Mouse (Mus musculus) urinary bladder, postnatal 25 days (tissue): ENCODE measurements around the gene Fam104a.

ENCODE experiments used
- DNase-seq: peaks from one replicate; pipeline ENCODE4 v3.0.0; 2022; ENCODE audit warnings: low spot score

Fam104a gene

DNA sequence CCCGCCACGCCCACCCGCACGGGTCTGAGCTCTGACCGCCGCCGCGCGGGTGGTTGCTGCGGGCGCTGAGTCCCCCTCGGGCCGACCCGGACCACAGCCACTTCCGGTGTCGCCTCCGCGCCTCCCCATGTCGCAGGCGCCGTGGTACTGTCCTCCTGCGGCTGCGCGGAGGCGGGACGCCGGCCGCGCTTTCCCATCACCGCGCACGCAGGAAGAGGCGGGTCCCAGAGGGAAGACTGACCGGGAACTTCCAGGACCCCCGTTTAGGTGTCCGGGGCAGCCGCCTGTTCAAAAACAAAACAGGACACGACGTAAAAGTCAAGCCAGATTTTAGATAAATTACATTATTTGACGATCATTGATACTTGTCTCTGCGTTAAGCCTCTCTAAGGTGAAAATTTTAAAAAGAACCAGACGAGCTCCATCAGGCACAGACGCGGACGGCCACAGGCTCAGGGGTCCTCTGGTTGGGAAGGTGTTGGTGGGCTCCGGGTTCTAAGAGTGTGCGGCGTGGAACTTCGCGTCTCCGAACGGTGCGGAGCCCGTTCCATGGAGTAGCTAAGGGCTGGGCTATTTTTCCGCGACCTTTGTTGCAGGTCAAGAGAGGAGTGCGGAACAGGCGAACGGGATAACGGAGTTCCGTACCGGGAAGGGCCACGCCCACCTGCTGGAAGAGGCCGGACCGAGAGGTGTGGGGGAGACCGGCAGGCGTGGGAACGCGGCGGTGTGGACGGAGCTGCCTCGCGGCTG, at the start of gene Fam104a, which contains the start of gene D11Wsu47e:
Gene Fam104a (minus strand): TSS at position 199 of the 750 bp plus-strand sequence.
Gene D11Wsu47e (plus strand): TSS at position 456 of the 750 bp plus-strand sequence.
- DNase-seq, result peak; percentile 94

DNA sequence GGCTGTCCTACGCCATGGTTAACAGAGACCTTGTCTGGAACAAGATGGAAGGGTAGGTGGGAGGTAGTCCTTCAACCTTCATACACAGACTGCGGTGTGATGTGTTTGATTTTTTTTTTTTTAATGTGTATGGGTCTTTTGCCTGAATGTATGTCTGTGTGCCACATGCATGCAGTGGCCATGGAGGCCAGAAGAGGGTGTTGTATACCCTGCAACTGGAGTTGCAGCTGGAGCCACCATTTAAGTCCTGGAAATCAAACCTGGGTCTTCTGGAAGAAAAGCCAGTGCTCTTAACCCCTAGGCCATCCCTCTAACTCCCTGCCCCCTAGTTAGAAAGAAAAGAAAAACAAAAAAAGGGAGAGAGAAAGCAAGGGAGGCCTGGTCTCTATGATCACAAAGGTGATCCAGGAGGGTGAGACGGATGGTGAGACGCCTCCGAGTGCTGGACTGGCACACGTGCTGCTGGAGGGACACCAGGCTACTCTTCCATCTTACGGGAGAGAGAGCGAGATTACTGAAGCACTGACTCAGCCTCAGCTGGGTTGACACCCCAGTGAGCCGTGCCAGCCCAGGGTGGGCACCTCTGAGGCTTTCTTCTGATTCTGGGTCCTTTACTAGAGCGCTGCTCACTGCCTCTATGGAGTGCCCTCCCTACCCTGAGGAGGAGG, 48.1 kb upstream of the Fam104a start:
- no peak for DNase-seq

DNA sequence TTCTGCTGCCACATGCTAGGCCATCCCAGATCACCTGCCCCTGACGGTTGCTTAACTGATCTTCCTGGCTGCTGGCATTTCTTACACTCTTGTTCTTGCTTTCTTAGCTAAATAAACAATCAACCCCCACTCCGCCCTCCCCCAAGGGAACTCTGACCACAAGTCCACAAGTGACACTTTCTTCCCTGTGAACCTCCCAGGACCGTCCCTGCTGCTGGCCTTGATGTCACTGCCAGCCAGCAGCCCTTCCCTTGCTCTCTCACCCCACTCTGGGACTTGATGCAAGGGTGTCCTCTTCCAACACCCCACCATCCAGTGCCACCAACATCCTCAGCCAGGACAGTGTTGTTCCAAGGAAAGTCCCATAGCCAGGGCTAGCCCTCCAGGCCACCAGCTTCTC, 46.9 kb upstream of the Fam104a start:
- no peak for DNase-seq

DNA sequence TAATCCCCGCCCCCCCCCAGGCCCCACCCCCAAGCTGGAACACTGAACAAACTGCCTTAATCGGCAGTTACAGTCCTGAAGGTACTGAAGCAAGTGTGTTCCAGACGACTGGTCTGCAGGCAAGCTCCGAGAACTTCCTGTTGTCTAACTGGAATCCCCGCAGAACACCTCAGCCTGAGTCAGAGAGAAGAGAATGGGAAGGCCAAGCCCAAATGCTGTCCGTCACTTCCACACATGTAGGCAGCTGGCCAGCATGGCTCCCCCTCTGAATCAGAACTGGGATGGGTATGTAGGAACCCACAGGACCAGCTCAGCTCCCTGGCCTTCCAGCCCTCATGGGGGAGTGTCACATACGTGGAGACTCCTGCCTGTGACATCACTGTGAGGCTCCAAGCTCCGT, 46.0 kb upstream of the Fam104a start:
- peak; percentile 48 for DNase-seq

DNA sequence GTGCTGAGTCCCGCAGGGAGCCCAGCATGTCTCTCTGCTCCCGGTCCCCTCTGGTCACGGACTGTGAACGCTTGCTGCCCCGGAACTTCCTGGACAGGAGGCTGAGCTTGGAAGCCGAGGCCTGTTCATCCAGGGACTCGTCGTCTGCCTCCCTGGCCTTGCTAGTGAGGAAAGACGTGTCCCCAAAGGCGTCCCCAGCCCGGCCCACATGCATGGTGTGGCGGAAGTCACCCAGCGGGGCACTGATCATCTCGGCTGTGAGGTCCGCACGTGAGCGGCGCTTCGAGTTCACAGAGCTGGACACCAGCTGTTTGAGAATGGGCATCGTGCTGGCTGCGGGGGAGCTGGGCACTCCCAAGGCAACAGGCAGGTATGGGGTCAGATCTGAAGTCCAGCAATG, 45.3 kb upstream of the Fam104a start:
- DNase-seq, result no peak

DNA sequence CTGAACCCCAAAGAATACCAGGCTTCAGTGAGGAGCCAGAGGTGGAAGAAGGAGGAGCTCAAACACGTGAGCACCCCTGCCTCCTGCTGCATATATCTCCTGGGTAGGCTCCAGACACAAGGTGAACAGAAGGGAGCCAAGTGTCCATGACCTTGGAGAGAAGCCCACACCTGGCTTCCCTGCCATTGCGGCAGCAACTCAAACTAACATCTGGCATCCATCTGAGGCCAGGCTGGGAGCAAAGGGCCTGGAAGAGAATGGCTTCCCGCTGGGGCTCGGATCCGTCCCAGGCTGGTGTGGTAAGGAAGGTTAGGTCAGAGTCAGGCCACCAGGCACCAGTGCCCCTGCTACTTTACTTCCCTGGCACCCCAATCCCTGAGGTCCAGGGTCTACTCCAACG, 44.0 kb upstream of the Fam104a start:
- no peak for DNase-seq

DNA sequence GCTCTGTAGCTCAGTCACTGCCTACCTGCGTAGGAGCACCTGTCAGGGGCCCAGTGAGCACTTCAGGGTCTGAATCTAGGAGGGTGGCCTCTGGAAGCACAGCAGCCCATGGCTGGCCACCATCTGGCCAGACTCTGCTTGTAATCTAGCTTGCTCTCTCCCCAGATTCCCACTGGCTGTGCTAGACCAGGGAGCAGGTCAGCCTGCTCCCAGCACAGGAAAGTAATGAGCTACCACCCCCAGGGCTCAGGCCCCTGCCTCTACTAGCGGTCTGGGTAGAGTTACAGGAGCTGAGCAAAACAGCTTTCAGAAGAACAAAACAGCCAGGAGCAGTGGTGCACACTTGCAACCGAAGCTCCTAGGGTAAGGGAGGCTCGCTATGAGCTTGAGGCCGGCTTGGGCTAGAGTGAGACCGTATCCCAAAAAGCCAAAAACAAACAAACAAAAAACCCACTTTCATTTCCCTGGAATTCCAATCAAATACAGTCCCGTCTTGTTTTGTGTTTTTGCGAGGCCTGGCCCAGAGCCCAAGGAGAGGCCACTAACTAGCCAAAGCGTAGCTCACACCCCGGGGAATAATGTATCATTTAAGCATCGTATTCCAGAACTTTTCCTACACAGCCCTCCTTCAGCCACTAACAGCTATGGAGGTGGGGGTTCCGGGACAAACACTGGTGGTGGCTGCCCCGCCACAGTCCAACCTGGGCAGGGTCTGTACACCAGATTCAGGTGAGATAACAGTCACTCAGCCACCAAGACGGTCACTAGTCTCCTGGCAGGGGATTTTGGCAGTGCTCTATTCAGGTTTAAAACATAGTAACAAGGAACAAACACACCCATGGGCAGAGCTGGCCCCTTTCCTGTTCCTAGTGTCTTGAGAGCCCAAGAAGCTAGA, 43.3 kb upstream of the Fam104a start:
- DNase-seq, result no peak

DNA sequence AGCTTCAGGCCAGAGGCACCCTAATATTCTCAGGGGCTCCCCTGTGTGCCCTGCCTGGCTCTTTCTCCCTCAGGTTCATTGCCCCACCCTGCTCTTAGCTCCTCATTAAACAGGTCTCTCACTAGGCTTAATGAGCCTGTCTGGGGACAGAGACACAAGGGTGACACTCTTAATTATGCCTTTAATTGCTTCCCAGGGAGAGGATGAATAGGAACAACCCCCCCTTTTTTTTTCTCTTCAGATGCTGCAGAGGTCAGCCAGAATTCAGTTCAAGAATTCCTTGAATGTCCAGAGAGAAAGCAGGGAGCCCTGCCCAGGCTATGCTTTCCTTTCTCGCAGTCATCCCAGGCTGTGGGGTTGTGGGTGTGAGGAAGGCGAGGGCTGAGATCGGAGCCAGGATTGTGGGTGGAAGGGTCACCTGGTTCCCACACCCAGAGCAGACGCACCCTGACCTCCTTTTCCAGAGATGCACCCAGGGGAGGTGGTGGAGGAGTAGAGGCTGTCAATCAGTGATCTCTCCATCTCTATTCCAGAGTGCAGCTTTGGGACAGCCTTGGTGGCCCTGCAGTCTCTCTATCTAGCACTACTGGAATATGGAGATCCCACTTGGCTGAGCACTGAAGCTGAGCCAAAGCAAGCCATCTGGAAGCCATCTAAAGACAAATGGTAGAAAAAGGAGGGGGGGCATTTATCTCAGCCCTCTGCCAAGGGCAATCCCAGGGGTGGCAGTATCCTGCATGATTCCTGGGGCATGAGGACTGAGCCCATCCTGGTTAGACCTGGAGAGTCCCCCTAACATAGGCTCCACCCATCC, 41.5 kb upstream of the Fam104a start:
- DNase-seq, result no peak

DNA sequence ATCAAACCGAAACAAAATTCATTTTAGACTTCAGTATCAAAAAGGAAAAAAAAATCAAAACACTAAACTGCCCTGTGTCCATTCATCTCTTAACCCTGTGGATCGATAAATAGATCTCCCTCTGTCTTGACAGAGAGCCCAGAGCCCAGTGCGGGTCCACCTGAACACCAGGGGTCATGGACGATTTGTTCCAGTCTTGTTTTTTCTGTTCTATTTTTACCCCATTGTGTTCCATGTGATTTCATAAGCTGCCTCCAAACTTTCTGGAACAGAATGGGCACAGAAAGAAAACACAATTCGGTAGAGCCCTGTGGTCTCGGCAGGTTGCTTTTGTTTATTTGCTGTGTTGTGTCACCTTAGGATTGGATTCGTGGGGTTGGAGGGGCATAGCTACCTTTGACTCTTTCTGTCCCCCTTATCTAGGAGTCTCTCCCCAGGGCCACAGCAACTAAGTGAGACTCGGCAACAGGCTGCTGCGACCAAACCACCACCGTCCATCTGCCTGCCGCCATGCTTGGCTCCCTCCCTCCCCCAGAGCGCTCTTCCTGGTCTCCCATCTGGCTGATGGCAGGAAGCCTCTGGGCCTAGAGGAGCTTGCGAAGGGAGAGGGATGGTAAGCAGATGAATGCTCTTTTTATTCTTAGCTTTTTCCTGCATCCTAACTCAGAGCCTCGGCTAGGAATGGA, 38.6 kb upstream of the Fam104a start:
- no peak for DNase-seq

DNA sequence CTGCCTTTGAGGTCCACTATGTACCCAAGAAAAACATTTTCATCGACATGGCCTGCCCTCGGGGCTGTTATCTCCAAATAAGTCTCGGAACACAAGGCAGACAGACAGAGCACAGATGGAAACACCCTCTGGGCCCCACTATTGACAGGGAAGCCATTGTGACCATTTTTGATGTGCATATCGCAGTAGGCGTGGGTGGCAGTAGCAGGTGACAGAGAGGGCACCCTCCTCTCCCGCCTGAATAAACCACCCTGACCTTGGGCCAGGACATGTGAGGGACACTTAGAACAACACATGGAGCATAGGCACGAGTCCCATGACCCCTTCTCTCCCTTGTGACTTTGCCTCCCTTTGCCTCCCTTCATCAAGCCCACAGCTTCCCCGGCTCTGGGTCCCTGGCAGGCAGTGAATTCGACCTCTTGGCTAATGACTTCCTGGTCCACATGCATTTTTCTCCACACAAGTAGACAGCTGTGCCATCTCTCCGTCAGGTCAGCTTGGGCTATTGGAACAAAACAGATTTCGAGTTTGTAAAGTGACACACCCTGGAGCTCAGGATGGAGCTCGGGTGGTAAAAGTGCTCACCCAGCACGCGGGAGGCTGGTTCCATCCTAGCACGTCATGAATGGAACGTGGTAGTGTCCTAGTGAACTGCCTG, 33.9 kb upstream of the Fam104a start:
- no peak for DNase-seq

DNA sequence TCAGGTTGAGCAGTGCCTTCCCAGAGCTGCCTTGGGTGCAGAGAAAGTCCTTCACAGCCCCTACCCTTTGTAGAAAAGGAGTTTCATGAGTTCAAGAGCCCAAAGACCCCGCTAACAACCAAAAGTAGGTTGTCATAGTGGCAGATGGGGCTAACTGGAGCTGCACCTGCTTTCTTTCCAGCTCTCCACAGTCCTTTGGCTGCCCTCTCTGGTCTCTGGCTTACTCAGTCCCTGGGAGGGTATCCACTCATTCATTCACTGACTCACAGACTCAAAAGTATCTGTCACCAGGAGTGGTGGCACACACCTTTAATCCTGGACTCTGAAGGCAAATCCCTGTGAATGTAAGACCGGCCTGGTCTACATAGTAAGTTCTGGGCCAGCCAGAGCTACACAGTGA, 32.2 kb upstream of the Fam104a start:
- no peak for DNase-seq

DNA sequence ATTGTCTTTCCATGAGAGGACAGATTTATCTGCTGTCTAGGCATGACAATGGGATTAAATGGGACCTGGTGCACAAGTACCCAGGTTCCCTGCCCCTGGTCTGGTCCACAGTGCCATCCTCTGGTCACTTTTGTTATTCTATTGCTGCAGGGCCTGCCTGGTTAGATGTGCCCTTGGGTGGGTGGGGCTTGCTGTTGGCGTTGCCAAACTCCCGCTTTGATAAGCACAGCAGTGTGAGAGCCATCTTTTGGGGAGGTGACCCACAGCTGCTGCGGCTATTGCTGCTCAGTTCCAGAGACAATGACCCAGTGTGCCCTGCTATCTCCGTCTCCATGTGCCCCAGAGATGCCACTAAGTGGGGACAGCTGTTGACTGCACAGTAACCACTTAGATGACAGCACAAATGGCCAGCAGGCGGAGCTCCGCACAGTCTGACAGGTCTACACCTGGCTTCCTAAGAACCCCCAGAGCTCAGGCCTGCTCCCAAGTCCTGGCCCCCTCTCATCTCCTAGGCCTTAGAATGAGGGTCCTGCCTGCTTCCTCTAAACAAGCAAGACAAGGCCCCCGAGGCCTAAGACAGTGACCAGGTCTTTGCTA, 31.2 kb upstream of the Fam104a start:
- no peak for DNase-seq

DNA sequence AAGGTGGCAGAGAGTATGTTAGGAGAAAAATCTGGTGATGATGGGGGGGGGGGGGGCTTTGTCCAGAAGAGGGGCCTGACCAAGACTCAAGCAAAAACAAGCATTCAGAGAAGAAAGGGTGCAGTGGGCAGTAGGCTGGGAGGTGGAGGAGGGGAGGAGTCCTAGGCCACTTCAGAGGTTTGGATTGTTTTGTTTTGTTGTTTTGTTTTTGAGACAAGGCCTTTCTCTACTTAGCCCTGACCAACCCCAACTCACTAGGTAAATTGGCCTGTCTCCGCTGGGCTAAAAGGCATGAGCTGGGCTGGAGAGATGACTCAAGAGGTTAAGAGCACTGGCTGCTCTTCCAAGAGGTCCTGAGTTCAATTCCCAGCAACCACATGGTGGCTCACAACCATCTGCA, 27.1 kb upstream of the Fam104a start:
- no peak for DNase-seq

DNA sequence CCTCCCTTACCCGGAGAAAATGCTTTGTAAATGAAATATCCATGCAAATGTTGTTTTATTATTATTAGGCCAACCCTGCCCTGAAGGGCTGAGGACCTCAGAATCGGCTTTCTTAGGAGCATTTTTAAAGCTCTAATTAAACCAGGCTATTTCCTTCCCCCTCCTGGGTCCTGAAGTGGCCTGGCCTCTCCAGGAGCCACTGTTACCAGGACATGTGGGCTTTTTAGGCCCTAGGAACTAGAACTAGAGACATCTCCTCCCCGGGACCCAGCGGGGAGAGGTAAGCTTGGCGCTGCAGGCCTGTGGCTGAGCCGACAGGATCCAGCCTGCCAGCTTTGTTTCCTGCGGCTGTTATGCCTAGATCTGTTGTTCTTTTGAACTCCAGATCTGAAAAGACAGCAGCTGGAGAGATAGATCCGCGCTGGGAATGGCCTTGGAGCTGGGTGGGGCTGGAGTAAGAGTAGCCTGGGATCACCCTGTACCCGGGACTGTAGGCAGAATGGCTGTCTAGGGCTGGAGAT, 26.4 kb upstream of the Fam104a start:
- no peak for DNase-seq

DNA sequence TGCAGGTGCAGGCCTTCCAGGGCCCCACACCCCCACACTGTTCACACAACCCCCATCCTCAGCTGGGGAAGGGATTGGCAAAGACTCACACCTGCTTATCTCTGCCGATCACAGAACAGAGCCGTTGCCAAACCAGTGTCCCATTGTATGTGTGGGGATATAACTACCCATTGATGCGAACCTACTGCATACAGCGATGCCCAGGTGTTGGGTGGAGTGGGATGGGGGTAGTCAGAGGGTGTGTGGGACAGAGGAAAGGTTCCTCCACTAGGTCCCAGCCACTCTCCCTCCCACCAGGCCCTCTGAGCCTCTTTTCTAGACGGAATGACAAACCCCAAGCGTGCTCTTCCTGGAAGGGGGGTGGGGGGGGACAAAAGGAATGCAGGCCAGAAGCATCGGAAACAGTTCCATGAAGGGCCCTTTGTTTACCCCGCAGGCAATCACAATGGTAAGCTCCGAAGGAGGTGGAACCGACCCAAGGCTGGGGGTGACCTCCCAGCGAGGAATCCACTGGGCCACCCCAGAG, 25.8 kb upstream of the Fam104a start, which contains the start of gene Cpsf4l:
Gene Cpsf4l (minus strand): TSS at position 287 of the 526 bp plus-strand sequence.
- DNase-seq, result no peak

DNA sequence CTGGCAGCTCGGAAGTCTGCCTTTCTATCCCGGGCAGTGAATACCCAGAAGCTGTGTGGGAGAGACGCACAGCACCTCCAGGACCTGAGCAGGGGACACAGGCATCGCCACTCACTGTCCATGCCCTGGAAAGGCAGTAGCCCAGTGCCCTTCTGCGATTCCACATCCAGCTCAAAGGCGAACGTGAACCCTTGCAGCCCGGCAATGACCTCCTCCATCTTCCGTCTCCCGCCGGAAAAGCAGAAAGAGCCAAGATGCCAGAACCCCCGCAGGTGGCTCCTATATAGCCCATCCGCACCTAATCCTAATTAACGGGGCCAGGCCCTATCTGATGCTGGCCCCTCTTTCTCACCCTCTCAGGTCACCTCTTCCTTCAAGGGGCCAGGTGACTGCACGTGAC, 25.3 kb upstream of the Fam104a start:
- no peak for DNase-seq

DNA sequence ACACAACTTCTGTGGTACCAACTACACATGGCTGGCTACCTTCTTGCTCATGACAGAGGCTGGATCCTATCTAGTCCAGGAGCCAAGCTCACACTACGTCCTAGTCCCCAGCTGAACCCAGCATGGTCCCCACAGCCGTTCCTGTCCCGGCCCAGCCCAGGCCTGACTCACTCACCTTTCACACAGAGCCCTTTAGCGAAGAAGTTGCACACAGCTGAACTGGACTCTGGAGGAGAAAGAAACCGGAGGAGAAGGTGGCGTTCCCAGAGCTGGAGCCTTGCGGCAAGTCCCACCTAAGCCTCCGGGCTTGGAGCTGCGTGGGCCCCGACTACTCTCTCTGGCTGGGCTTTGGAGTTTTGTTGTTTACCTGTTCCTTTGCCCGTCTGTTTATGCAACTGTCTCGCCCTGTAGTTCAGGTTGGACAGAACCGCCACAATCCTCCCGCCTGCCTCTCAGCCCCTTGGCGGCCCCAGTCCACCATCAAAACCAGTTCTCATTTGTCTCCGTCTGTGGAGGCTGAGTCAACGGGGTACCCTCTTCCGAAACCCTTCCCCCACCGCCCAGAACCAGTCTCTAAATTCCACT, 24.8 kb upstream of the Fam104a start:
- no peak for DNase-seq

DNA sequence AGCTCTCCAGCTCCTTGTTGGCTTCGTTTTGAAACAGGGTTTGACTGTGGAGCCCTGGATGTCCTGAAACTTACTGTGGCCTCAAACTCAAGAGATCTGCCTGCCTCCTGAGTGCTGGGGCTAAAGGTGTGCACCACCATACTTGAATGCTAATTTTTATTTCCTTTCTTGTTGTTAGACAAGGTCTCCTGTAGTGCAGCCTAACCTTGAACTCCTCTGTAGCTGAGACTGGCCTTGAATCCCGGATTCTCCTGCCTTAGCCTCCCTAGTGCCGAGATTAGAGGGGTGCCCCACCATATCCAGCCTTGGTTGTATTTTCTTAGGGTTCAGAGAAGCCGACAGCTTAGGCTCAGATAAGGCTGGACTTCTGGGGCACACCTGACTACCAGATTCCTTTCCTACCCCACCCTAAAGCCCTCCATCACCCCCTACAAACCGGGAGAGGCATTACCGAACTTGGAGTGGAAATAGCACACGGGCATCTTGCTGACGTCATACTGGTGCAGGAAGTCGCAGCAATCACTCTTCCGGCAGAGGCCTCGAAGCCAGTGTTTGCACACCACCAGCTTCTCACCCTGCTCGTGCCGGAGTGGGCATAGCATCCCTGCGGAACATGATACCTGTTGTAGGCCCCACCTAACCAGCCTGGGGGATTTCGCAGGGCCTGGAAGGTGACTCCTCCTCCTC, 22.2 kb upstream of the Fam104a start:
- DNase-seq, result no peak

DNA sequence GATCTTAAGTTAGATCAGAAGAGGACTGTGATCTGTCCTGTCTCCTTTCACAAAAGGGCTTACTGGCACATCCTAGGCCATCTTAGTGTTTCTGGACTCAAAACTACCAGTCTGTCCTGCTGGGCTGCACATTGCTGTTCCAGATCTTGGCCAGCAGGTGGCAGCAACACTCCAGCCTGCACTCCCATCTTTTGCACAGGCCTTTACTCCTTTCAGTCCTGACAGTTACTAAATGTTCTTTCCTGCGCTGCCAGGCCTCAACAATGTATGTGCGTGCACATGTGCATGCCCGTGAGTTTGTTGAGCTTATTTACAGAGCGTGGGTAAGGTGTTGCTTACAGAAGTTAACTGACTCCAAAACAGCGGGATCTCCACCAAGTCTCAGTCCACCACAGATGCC, 19.8 kb upstream of the Fam104a start:
- peak; percentile 75 for DNase-seq
